Mouse (Mus musculus) neural tube, postnatal 0 days (tissue): ENCODE measurements around the gene Olfr1348. TPM values are rescaled to one million over a fixed set of nuclear protein-coding genes. Genes with fewer than 3 reads are reported as not detected.

Source experiments
- polyA plus RNA-seq: library from polyadenylated mRNA; unstranded; fragments of >200 nt; fragmentation: Nextera tagmentation; extraction: Ambion mirVana; gene quantifications from 2 replicates; pipeline ENCODE4 v1.2.1, GENCODE M21; 2015

Olfr1348 gene
- not detected in 2 replicates for polyA plus RNA-seq

DNA sequence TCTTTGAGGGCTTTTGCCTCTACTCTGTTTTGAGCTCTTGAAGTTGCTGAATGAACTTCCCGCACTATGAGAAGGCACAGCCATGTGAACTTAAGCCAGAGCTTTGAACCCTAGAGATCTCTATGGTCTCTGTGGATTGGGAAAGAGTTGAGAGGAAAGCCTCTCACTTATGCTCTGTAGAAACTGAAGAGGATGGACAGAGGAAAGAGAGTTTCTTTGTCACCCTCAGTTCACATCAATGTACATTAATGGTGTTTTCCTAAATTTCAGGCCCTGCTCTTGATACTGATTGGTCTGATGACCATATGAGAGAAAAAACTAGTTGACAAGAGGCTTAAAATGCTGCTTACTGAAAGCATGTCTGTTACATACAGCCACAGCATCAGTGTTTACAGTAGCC lies at the start of gene Olfr1348:
Olfr1348 (minus strand) TSS at position 101 of the 400 bp plus-strand sequence.

DNA sequence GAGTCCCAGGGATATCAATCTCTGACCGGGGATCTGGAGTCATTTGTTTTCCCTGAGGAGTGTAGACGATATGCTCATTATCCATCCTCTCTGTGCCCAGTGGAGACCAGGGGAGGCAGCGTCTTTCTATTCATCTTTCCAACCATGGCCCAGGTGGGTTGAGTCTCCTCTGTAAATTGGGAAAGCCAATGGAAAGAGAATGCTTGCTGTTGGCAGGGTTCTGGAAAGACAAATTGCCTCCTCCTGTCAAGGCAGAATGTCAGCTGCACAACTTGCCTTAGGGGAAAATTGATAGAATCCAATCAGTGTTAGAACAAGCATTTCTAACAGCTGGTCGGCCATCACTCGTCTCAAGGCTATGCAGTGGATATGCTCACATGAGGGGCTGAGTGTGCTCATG lies 14.3 kb upstream of the Olfr1348 start, which contains the start of gene Olfr1349:
Olfr1349 (minus strand) TSS at position 101 of the 400 bp plus-strand sequence.

DNA sequence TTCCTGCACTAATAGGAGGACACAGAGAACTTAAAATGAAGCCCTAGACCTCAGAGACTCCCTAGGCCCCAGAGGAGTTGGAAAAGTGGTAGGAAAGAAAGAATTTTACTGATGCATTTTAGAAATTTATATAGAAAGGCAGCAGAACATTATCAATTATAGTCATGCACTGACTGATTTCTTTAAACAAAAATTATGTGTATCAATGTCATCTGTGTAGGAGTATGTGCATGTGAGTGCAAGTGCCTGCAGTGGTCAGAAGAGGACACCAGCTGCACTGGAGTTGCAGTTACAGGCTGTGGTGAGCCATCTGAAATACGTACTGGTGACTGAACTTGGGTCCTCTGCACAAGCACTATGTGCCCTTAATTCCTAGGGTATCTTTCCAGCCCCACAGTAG lies 8.9 kb downstream of the Olfr1348 start, which contains the start of gene Olfr1347:
Olfr1347 (minus strand) TSS at position 101 of the 400 bp plus-strand sequence.

DNA sequence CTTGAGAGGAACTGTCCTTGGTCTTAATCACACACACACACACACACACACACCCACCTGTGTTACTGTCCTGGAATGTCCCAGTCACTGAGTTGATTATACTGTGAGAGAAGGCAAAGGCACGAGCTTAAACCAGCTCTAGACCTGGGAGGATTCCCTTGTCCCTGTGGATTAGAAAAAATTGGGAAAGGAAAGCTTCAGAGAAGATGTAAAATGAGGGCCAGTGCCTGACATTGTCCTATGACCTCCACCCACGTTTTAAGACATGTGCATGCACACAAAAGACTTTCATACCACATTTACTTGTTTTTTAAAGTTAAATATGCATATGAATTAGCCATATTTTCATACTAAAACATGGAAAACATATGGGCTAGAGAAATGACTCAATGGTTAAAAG lies 21.7 kb downstream of the Olfr1348 start, which contains the start of gene Olfr5:
Olfr5 (minus strand) TSS at position 101 of the 400 bp plus-strand sequence.

DNA sequence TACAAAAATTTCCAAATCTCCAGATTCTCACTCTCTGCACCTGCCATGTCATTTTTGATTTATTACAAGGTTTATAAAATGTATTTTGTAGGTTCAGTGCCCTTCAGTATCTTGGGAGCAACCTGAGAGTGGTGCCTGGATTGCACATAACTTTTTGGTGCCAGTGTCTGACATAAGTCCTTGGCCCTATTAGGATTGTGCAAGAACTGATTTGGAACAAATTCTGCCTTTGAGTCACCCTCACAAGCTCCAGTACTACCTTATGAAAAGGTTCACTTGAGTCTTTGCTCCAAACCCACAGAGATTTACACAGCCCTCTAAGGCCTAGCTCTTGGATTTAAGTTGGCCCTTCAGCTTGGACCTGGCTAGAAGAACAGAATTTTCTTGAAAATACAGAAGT lies 41.6 kb downstream of the Olfr1348 start, which contains the start of gene Olfr1346:
Olfr1346 (plus strand) TSS at position 151 of the 400 bp plus-strand sequence.

DNA sequence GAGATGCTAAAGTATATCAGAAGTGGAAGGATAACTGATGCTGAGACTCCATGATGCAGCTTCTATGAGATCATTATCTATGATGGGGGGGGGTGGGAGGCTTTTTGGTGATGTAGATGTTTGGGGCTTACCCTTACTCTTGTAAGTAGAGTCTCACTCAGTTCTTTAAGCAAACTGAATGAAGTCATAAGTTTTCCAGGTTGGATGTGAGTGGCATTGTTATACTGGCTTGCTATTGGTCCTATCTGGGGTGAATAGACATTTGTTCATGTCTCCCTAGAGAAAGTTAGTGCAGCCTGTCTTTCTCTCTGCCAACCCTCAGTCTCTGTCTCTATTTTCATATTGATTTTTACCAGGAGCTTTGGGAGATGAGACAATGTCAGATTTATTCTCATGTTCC lies 52.7 kb downstream of the Olfr1348 start, which contains the start of gene Olfr1336:
Olfr1336 (plus strand) TSS at position 301 of the 400 bp plus-strand sequence.

Other genes with a start within 250 kb of the Olfr1348 start
- 12.0 and 13.8 TPM in 2 replicates for gene Zfp667, start 222.2 kb downstream of the Olfr1348 start, polyA plus RNA-seq
- gene Zfp583, start 177.5 kb downstream of the Olfr1348 start, polyA plus RNA-seq: 15.5 and 15.9 TPM in 2 replicates
- gene Gm3854, start 165.0 kb downstream of the Olfr1348 start, polyA plus RNA-seq: 6.2 and 6.8 TPM in 2 replicates
- 2.9 and 3.0 TPM in 2 replicates for gene Zfp78, start 145.5 kb downstream of the Olfr1348 start, polyA plus RNA-seq
- gene Zfp28, start 125.5 kb downstream of the Olfr1348 start, polyA plus RNA-seq: 10.9 and 11.4 TPM in 2 replicates
- 9.4 and 10.7 TPM in 2 replicates for gene Smim17, start 110.0 kb downstream of the Olfr1348 start, polyA plus RNA-seq
- 0.08 TPM in 1 of 2 replicates, not detected in the other for gene Gm20715, start 98.5 kb downstream of the Olfr1348 start, polyA plus RNA-seq
- 0.19 and 0.43 TPM in 2 replicates for gene Olfr1344, start 70.1 kb downstream of the Olfr1348 start, polyA plus RNA-seq
- gene Olfr1336, start 52.6 kb downstream of the Olfr1348 start, polyA plus RNA-seq: not detected in 2 replicates
- gene Olfr1346, start 41.6 kb downstream of the Olfr1348 start, polyA plus RNA-seq: not detected in 2 replicates
- gene Olfr5, start 21.8 kb downstream of the Olfr1348 start, polyA plus RNA-seq: not detected in 2 replicates
- gene Olfr1347, start 9.0 kb downstream of the Olfr1348 start, polyA plus RNA-seq: not detected in 2 replicates
- gene Olfr1349, start 14.2 kb upstream of the Olfr1348 start, polyA plus RNA-seq: not detected in 2 replicates
- gene Olfr1350, start 56.1 kb upstream of the Olfr1348 start, polyA plus RNA-seq: not detected in 2 replicates
- gene Zim1, start 187.7 kb upstream of the Olfr1348 start, polyA plus RNA-seq: 3.5 and 5.2 TPM in 2 replicates
- gene Peg3, start 221.7 kb upstream of the Olfr1348 start, polyA plus RNA-seq: 77.3 and 91.3 TPM in 2 replicates
- gene Usp29, start 221.8 kb upstream of the Olfr1348 start, polyA plus RNA-seq: 26.4 and 30.0 TPM in 2 replicates